Mouse (Mus musculus) embryonic facial prominence, embryonic 15.5 days (tissue): ENCODE results near the gene Psmd14. TPM values are rescaled to one million over a fixed set of nuclear protein-coding genes. Genes with fewer than 3 reads are reported as not detected.

Experiments used
- ATAC-seq: fragments of 200-750 bp; cut with Nextera tagmentation; 2 replicates; pipeline ENCODE4 v1.8.0; 2017; ENCODE audit warnings: low read depth, moderate TSS enrichment; ENCODE audit not compliant: insufficient number of reproducible peaks, low FRiP score, low TSS enrichment
- H3K27ac ChIP-seq: fragments of 300-500 bp; sonication (generic); replicated peaks from 2 replicates; pipeline ENCODE4 v1.5.1; 2015; ENCODE audit warnings: mild to moderate bottlenecking, inconsistent platforms
- H3K27me3 ChIP-seq: fragments of 300-500 bp; sonication (generic); 2 replicates; pipeline ENCODE4 v1.6.1; 2015; ENCODE audit warnings: inconsistent platforms
- H3K36me3 ChIP-seq: fragments of 300-500 bp; sonication (generic); 2 replicates; pipeline ENCODE4 v1.6.1; 2015; ENCODE audit warnings: mild to moderate bottlenecking, inconsistent platforms
- H3K4me1 ChIP-seq: fragments of 300-500 bp; sonication (generic); 2 replicates; pipeline ENCODE4 v1.6.1; 2015; ENCODE audit warnings: inconsistent platforms
- H3K4me2 ChIP-seq: fragments of 300-500 bp; sonication (generic); replicated peaks from 2 replicates; pipeline ENCODE4 v1.6.1; 2015; ENCODE audit warnings: mild to moderate bottlenecking, inconsistent platforms
- H3K4me3 ChIP-seq: fragments of 300-500 bp; sonication (generic); replicated peaks from 2 replicates; pipeline ENCODE4 v1.5.1; 2015; ENCODE audit warnings: mild to moderate bottlenecking, inconsistent platforms
- H3K9ac ChIP-seq: fragments of 300-500 bp; sonication (generic); 2 replicates; pipeline ENCODE4 v1.6.1; 2015; ENCODE audit warnings: inconsistent platforms
- H3K9me3 ChIP-seq: fragments of 300-500 bp; sonication (generic); replicated peaks from 2 replicates; pipeline ENCODE4 v1.6.1; 2016; ENCODE audit warnings: inconsistent platforms
- WGBS: fragments of 180-500 bp; shearing (Covaris S2); methylation state at CpG from one replicate; pipeline ENCODE4 v1.1.7; 2015; 5-methylcytosine and 5-hydroxymethylcytosine counted together
- polyA plus RNA-seq: library from polyadenylated mRNA; unstranded; fragments of >200 nt; fragmentation: Nextera tagmentation; extraction: Ambion mirVana; gene quantifications from 2 replicates; pipeline ENCODE4 v1.2.1, GENCODE M21; 2015

The Psmd14 gene
- polyA plus RNA-seq, 1 experiment from 2014 or later = 158 TPM

- Histone ChIP-seq H3K9ac (no peak overlapping the region), H3K9me3 (no peaks in the 10 kb centered on the region), H3K27me3 (no peaks in the 10 kb centered on the region), H3K4me2 (no peak overlapping the region), H3K36me3 (no peaks in the 10 kb centered on the region), H3K27ac (no peak overlapping the region), H3K4me3 (no peak overlapping the region), H3K4me1 (no peaks in the 10 kb centered on the region)
- no peak for ATAC-seq
- 85% methylated on average over 3 of the region's 3 CpGs for WGBS
These were observed 48.5 kb downstream of the Psmd14 start for GRCm38 (mm10) chr2:61760044-61760443.

GRCm38 (mm10) chr2:61764470-61765105, 53.1 kb downstream of the Psmd14 start:
- ATAC-seq = no peak

GRCm38 (mm10) chr2:61765526-61765925, 54.0 kb downstream of the Psmd14 start:
- H3K9ac ChIP-seq = no peak overlapping the region
- no peaks in the 10 kb centered on the region for H3K27me3 ChIP-seq
- ATAC-seq = no peak
- H3K9me3 ChIP-seq = no peaks in the 10 kb centered on the region
- H3K36me3 ChIP-seq = no peaks in the 10 kb centered on the region
- no peaks in the 10 kb centered on the region for H3K4me1 ChIP-seq
- H3K27ac ChIP-seq = no peak overlapping the region
- no peak overlapping the region for H3K4me2 ChIP-seq
- no peak overlapping the region for H3K4me3 ChIP-seq
- 77% methylated on average over 4 of the region's 4 CpGs for WGBS

More at GRCm38 (mm10) chr2:61764470-61765105, 53.1 kb downstream of the Psmd14 start:
- Histone ChIP-seq H3K4me1 (no peaks in the 10 kb centered on the region), H3K4me2 (no peak overlapping the region), H3K9ac (no peak overlapping the region), H3K36me3 (no peaks in the 10 kb centered on the region), H3K4me3 (no peak overlapping the region), H3K27ac (no peak overlapping the region), H3K9me3 (no peaks in the 10 kb centered on the region), H3K27me3 (no peaks in the 10 kb centered on the region)
- WGBS = 81% methylated on average over 6 of the region's 6 CpGs

- Histone ChIP-seq H3K4me2 (no peak overlapping the region), H3K9me3 (no peaks in the 10 kb centered on the region), H3K4me1 (no peaks in the 10 kb centered on the region), H3K27ac (no peak overlapping the region), H3K27me3 (no peaks in the 10 kb centered on the region), H3K36me3 (peaks cover 14% of the 10 kb centered on the region), H3K4me3 (no peak overlapping the region), H3K9ac (no peak overlapping the region)
- no peak for ATAC-seq
These were observed 69.3 kb downstream of the Psmd14 start for GRCm38 (mm10) chr2:61780794-61781193.

GRCm38 (mm10) chr2:61794960-61795359, 83.5 kb downstream of the Psmd14 start:
- ATAC-seq = no peak
- Histone ChIP-seq H3K9me3 (no peaks in the 10 kb centered on the region), H3K9ac (no peak overlapping the region), H3K27me3 (no peaks in the 10 kb centered on the region), H3K27ac (no peak overlapping the region), H3K4me1 (no peaks in the 10 kb centered on the region), H3K4me2 (no peak overlapping the region), H3K36me3 (no peaks in the 10 kb centered on the region), H3K4me3 (no peak overlapping the region)
- 83% methylated on average over 5 of the region's 5 CpGs for WGBS

- Histone ChIP-seq H3K4me1 (peaks cover 7% of the 10 kb centered on the region), H3K9me3 (no peaks in the 10 kb centered on the region), H3K27ac (no peak overlapping the region), H3K4me3 (no peak overlapping the region), H3K9ac (no peak overlapping the region), H3K36me3 (no peaks in the 10 kb centered on the region), H3K4me2 (no peak overlapping the region), H3K27me3 (peaks cover 12% of the 10 kb centered on the region)
- 93% methylated on average over 1 of the region's 1 CpGs for WGBS
- ATAC-seq = no peak
These were observed 86.6 kb downstream of the Psmd14 start for GRCm38 (mm10) chr2:61798048-61798447.

GRCm38 (mm10) chr2:61802656-61803251, 91.3 kb downstream of the Psmd14 start, which contains the start of gene Tbr1:
Tbr1 (plus strand) TSS chr2:61802930.
- ATAC-seq = 0 out of 2 replicates have a peak, but pooled peaks have one; percentile 59
- Histone ChIP-seq H3K27me3 (peaks cover 54% of the 10 kb centered on the region), H3K4me1 (peaks cover 35% of the 10 kb centered on the region), H3K9me3 (no peaks in the 10 kb centered on the region), H3K4me3 (no peak within 1 kb of the TSS), H3K4me2 (peak within 1 kb of the TSS; percentile 10; the same call in 1 of the 2 replicates), H3K36me3 (no peaks in the 10 kb centered on the region), H3K27ac (no peak within 1 kb of the TSS), H3K9ac (no peak within 1 kb of the TSS)
- 6% methylated on average over 11 of the region's 11 CpGs for WGBS

- 2% methylated on average over 29 of the region's 29 CpGs for WGBS
- H3K27ac ChIP-seq = no peak overlapping the region
- no peaks in the 10 kb centered on the region for H3K9me3 ChIP-seq
- H3K4me1 ChIP-seq = peaks cover 35% of the 10 kb centered on the region
- peak overlapping the region; percentile 10; the same call in 1 of the 2 replicates for H3K4me2 ChIP-seq
- H3K4me3 ChIP-seq = no peak overlapping the region
- H3K36me3 ChIP-seq = no peaks in the 10 kb centered on the region
- ATAC-seq = no peak
- no peak overlapping the region for H3K9ac ChIP-seq
- H3K27me3 ChIP-seq = peaks cover 60% of the 10 kb centered on the region
These were observed 92.2 kb downstream of the Psmd14 start for GRCm38 (mm10) chr2:61803443-61804367.

- no peaks in the 10 kb centered on the region for H3K9me3 ChIP-seq
- no peaks in the 10 kb centered on the region for H3K36me3 ChIP-seq
- peaks cover 67% of the 10 kb centered on the region for H3K27me3 ChIP-seq
- H3K4me2 ChIP-seq = no peak overlapping the region
- peak overlapping the region; percentile 12; the same call in 1 of the 2 replicates for H3K4me3 ChIP-seq
- peaks cover 35% of the 10 kb centered on the region for H3K4me1 ChIP-seq
- WGBS = 2% methylated on average over 10 of the region's 10 CpGs
- no peak overlapping the region for H3K27ac ChIP-seq
- no peak overlapping the region for H3K9ac ChIP-seq
- ATAC-seq = no peak
These were observed 92.9 kb downstream of the Psmd14 start for GRCm38 (mm10) chr2:61804382-61804840.

- H3K9ac ChIP-seq = no peak overlapping the region
- no peak overlapping the region for H3K27ac ChIP-seq
- no peaks in the 10 kb centered on the region for H3K36me3 ChIP-seq
- H3K4me2 ChIP-seq = peak overlapping the region; percentile 25
- under 1% methylated on average over 39 of the region's 39 CpGs for WGBS
- H3K9me3 ChIP-seq = no peaks in the 10 kb centered on the region
- H3K4me1 ChIP-seq = peaks cover 35% of the 10 kb centered on the region
- ATAC-seq = peak; percentile 37; the same call in 1 of the 2 replicates
- H3K27me3 ChIP-seq = peaks cover 72% of the 10 kb centered on the region
- H3K4me3 ChIP-seq = peak overlapping the region; percentile 12; the same call in 1 of the 2 replicates
These were observed 93.5 kb downstream of the Psmd14 start for GRCm38 (mm10) chr2:61804841-61805540.
